Mouse (Mus musculus): ENCODE data around the gene Fam83d. TPM values are rescaled to one million over a fixed set of nuclear protein-coding genes. Genes with fewer than 3 reads are reported as not detected.
"Not testable (repeated sequence)": the region's sequence is repeated elsewhere in the genome, so short reads cannot be mapped to it uniquely, and the experiment has no call there.

Fam83d gene
- polyA plus RNA-seq, 1 experiment = 5.6 TPM

DNA sequence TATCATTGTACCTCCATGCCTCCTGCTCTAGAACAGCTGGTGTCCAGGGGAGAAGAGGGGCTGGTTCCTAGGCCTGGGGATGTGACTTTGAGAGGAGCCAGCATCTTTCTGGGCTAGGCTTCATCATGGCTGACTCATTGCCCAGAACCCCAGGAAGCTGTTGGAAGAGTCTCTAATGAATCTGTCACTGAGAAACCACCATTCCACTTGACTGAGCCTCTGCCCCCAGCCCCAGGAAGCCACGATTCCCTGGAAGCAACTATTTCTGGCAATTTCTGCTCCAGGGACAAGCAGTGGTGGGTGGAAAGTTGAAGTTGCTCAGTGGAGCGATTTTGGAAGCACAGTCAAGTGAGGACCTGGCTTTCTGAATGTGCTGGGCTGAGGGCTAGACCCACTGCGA, 37.0 kb upstream of the Fam83d start:
- H3K27ac ChIP-seq (ENCODE audit: insufficient read depth, low read depth, low read length) = no peak overlapping the region
- H3K4me3 ChIP-seq (ENCODE audit: insufficient read depth, low read length) = no peak overlapping the region
- TF ChIP-seq CTCF (IDR thresholded peaks at IDR 0.05; ENCODE audit: low read depth, low read length) (no peak), POLR2A (IDR thresholded peaks at IDR 0.05; ENCODE audit: borderline replicate concordance, low read depth, low read length) (no peak)
- no peaks in the 10 kb centered on the region for H3K4me1 ChIP-seq (ENCODE audit: control insufficient read depth, insufficient read depth, low read length)

DNA sequence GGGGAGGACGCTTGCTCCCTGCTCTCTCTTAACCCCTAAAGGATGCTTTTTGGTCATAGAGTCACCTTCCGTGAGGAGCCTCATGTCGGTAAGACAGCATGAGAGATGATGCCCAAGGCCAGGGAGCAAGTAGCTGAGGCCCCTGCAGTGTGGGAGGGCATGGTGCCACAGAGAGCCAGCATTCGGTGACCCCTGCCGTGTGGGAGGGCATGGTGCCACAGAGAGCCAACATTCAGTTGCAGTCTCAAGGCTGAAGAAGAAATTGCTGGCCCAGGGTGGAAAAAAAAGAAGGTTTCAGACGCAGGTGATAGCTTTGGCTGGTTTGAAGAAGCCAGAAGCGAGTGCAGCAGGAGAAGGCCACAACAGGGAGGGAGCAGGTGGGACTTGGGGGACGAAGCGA, 35.4 kb upstream of the Fam83d start:
- Histone ChIP-seq H3K4me3 (ENCODE audit: insufficient read depth, low read length) (no peak overlapping the region), H3K4me1 (ENCODE audit: control insufficient read depth, insufficient read depth, low read length) (no peaks in the 10 kb centered on the region)

DNA sequence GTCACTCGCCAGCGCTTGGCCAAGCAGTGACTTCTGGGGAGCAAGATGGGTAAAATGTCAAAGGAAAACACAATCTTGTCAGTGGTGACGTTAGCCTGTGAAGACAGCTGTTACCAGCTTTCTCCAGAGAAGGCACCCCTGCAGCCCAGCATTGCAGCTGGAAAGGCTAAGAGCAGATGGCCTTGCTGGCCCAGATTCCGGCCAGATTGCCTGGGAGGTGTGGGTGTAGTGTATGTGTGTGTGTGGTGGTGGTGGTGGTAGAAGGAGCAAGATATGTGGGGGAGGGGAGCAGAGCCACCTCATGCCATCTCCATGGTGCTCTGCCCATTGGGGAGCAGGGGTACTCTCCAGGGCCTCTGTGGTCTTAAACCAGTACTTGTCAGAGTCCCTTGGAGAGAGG, 34.8 kb upstream of the Fam83d start:
- Histone ChIP-seq H3K27ac (ENCODE audit: insufficient read depth, low read depth, low read length) (no peak overlapping the region), H3K4me1 (ENCODE audit: control insufficient read depth, insufficient read depth, low read length) (no peaks in the 10 kb centered on the region)
- no peak for TF ChIP-seq CTCF (IDR thresholded peaks at IDR 0.05; ENCODE audit: low read depth, low read length)
- no peak for TF ChIP-seq POLR2A (IDR thresholded peaks at IDR 0.05; ENCODE audit: borderline replicate concordance, low read depth, low read length)

More for the DNA sequence above, 35.4 kb upstream of the Fam83d start:
- H3K27ac ChIP-seq (ENCODE audit: insufficient read depth, low read depth, low read length) = no peak overlapping the region
- TF ChIP-seq CTCF (IDR thresholded peaks at IDR 0.05; ENCODE audit: low read depth, low read length) (no peak), POLR2A (IDR thresholded peaks at IDR 0.05; ENCODE audit: borderline replicate concordance, low read depth, low read length) (no peak)

DNA sequence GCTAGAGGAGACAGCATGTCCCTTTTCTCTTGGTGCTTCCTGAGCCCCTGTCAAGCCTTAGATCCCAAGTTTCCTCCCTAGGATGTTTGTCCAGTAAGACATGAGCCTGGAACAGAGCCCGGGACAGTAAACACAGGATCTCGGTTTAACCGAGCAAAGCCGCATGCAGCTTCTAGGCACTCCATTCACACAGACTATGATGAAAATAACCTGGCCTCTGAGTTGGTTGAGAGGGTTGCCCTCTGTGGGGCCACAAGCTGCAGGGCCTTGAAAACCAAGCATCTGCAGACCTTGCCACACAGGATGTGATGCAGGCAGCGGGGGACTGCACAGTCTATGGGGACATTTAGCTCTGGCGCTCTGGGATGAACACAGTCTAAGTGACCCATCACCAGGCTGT, 34.0 kb upstream of the Fam83d start:
- H3K27ac ChIP-seq (ENCODE audit: insufficient read depth, low read depth, low read length) = no peak overlapping the region
- H3K4me1 ChIP-seq (ENCODE audit: control insufficient read depth, insufficient read depth, low read length) = no peaks in the 10 kb centered on the region
- no peak for TF ChIP-seq POLR2A (IDR thresholded peaks at IDR 0.05; ENCODE audit: borderline replicate concordance, low read depth, low read length)
- no peak for TF ChIP-seq CTCF (IDR thresholded peaks at IDR 0.05; ENCODE audit: low read depth, low read length)
- no peak overlapping the region for H3K4me3 ChIP-seq (ENCODE audit: insufficient read depth, low read length)

More for the DNA sequence above, 34.8 kb upstream of the Fam83d start:
- H3K4me3 ChIP-seq (ENCODE audit: insufficient read depth, low read length) = no peak overlapping the region

DNA sequence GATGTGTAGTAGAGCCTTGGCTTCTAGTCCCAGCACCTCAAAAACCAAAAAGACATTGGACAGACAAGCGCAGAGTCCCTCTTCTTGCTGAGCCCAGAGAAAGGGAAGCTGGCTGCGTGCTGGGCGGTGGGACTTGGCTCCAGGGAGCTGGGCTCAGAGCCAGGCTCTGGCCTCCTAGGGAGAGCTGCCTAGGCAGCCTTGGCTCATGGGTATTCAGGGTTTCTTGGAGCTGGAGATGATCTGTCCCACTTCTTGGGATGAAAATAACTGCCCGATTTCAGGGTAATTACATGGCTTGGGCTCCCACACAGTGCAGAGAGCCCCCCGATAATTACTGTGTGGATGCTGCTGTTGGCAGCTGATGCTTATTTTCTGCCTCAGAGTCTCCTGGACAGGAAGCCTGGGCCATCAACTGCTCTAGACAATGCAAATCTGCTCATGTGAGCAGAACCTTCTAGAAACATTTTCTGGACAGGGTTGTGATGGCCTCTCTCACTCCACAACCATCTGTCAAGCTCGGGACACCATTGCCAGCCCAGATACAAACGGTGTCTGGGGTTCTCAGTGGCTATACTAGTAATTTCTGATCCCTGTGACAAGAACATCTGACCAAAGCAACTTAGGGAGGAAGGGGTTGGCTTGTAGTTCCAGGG, 33.3 kb upstream of the Fam83d start:
- no peak overlapping the region for H3K27ac ChIP-seq (ENCODE audit: insufficient read depth, low read depth, low read length)
- TF ChIP-seq CTCF (IDR thresholded peaks at IDR 0.05; ENCODE audit: low read depth, low read length) = no peak
- TF ChIP-seq POLR2A (IDR thresholded peaks at IDR 0.05; ENCODE audit: borderline replicate concordance, low read depth, low read length) = no peak
- H3K4me1 ChIP-seq (ENCODE audit: control insufficient read depth, insufficient read depth, low read length) = no peaks in the 10 kb centered on the region
- H3K4me3 ChIP-seq (ENCODE audit: insufficient read depth, low read length) = no peak overlapping the region

DNA sequence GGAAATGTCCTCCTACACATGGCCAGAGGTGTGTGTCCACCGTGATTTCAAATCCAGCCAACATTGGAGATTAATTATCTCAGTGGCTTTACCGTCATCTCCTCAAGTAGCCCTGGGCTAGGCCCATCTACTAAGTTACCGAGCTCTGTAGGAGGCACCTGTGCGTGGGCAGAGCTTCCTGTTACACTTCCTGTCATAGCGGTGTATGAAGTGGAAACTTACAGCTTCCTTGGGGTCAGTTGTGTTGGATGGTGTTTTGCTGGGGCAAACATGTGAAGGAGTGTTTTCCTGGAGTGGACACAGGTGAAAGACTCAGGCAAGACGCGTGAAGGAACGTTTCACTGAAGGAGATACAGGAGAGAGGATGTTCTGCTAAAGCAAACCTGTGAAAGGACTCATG, 32.6 kb upstream of the Fam83d start:
- Histone ChIP-seq H3K27ac (ENCODE audit: insufficient read depth, low read depth, low read length) (no peak overlapping the region), H3K4me3 (ENCODE audit: insufficient read depth, low read length) (no peak overlapping the region), H3K4me1 (ENCODE audit: control insufficient read depth, insufficient read depth, low read length) (no peaks in the 10 kb centered on the region)
- TF ChIP-seq POLR2A (IDR thresholded peaks at IDR 0.05; ENCODE audit: borderline replicate concordance, low read depth, low read length) = no peak
- TF ChIP-seq CTCF (IDR thresholded peaks at IDR 0.05; ENCODE audit: low read depth, low read length) = no peak

DNA sequence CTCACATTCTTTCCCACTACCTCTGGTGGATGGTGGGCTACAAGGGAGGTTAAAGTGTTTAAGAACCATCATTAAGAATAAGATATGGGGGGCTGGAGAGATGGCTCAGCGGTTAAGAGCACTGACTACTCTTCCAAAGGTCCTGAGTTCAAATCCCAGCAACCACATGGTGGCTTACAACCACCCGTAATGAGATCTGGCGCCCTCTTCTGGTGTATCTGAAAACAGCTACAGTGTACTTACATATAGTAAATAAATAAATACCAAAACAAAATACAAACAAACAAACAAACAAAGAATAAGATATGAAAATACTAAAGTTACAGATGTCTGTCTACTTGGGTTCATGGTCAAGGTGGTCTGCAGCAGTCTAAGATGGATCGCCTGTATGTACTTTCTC, 31.6 kb upstream of the Fam83d start:
- not testable (repeated sequence) for H3K27ac ChIP-seq (ENCODE audit: insufficient read depth, low read depth, low read length); H3K4me3 ChIP-seq (ENCODE audit: insufficient read depth, low read length); H3K4me1 ChIP-seq (ENCODE audit: control insufficient read depth, insufficient read depth, low read length)

DNA sequence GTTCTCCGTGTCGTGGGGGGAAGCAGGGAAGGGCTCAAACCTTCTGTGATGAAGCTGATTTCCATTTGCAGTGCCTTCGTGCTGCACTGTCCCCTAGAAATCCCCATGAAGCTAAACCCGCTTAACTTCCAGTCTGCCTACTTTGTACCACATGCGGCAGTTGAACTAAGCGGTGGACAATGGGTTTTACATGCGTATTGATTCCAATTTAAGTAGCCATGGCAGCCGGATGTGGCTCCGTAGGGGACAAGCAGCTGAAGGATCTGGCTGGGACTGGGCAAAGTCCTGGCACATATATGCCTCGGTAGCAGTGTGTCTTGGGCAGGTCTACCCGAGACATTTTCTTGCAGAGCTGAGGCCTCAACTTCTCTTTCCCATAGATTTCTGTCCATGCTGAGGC, 29.3 kb upstream of the Fam83d start:
- no peaks in the 10 kb centered on the region for H3K4me1 ChIP-seq (ENCODE audit: control insufficient read depth, insufficient read depth, low read length)
- H3K4me3 ChIP-seq (ENCODE audit: insufficient read depth, low read length) = no peak overlapping the region
- H3K27ac ChIP-seq (ENCODE audit: insufficient read depth, low read depth, low read length) = no peak overlapping the region
- TF ChIP-seq CTCF (IDR thresholded peaks at IDR 0.05; ENCODE audit: low read depth, low read length) (no peak), POLR2A (IDR thresholded peaks at IDR 0.05; ENCODE audit: borderline replicate concordance, low read depth, low read length) (no peak)

DNA sequence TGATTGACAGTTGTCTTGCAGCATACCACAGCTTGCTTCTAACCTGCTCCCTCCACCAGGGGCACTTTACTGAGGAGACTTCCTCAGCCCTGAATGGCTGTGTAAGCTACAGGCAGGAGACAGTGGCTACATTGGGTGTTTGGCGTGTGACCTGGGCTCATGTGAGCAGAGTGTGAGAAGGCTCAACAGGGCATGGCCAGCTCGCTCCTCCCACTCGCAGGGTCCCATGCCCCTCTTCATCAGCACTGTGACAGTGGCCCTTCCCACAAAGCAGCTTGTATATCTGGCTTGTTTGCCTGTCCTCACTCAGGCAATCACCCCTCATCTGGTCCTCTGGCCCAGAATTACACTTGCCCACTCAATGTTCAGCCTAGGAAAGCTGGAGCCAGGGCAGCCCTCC, 28.8 kb upstream of the Fam83d start:
- Histone ChIP-seq H3K27ac (ENCODE audit: insufficient read depth, low read depth, low read length) (no peak overlapping the region), H3K4me3 (ENCODE audit: insufficient read depth, low read length) (no peak overlapping the region), H3K4me1 (ENCODE audit: control insufficient read depth, insufficient read depth, low read length) (no peaks in the 10 kb centered on the region)
- TF ChIP-seq POLR2A (IDR thresholded peaks at IDR 0.05; ENCODE audit: borderline replicate concordance, low read depth, low read length) (no peak), CTCF (IDR thresholded peaks at IDR 0.05; ENCODE audit: low read depth, low read length) (no peak)

DNA sequence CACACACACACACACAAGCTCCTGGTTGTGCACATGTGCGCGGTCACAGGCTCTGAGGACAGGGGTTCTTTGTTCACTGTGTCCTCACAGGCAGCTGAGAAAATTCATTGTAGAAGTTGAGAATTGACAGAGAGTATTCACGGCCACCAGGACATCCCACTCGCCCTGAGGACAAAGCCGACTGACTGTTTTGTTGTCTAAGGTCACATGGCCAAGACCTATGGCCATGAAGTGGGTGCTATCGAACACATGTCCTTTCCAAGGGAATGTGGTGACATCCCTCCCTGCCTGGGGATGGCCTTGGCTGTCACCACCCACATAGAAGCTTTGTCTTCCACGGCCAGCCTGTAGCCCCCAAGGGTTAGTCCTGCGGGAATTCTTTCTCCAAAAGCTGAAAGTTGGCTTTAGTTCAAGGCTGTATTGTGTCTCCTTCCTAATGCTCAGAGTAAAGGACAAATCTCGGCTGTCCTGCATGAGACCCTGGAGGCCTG, 26.8 kb upstream of the Fam83d start:
- Histone ChIP-seq H3K4me3 (ENCODE audit: insufficient read depth, low read length) (no peak overlapping the region), H3K4me1 (ENCODE audit: control insufficient read depth, insufficient read depth, low read length) (peaks cover 10% of the 10 kb centered on the region), H3K27ac (ENCODE audit: insufficient read depth, low read depth, low read length) (no peak overlapping the region)
- TF ChIP-seq CTCF (IDR thresholded peaks at IDR 0.05; ENCODE audit: low read depth, low read length) (no peak), POLR2A (IDR thresholded peaks at IDR 0.05; ENCODE audit: borderline replicate concordance, low read depth, low read length) (no peak)

DNA sequence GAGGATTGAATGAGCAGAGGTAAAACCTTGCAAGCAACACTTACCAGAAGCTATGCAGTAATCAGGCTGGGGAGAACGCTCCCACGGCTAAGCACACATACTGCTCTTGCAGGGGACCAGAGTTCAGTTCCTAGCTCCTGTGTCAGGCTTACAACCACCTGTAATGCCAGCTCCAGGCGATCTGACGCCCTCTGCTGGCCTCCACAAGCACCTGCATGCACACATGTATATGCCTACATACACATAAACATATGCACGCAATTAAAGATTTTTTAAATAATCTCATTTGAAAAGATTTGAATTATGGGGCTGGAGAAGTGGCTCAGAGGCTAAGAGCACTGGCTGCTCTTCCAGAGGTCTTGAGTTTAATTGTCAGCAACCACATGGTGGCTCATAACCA, 25.5 kb upstream of the Fam83d start:
- no peak for TF ChIP-seq CTCF (IDR thresholded peaks at IDR 0.05; ENCODE audit: low read depth, low read length)
- no peak for TF ChIP-seq POLR2A (IDR thresholded peaks at IDR 0.05; ENCODE audit: borderline replicate concordance, low read depth, low read length)
- Histone ChIP-seq H3K4me3 (ENCODE audit: insufficient read depth, low read length) (no peak overlapping the region), H3K27ac (ENCODE audit: insufficient read depth, low read depth, low read length) (no peak overlapping the region), H3K4me1 (ENCODE audit: control insufficient read depth, insufficient read depth, low read length) (peaks cover 10% of the 10 kb centered on the region)

All from bone marrow macrophage, adult 2 months (primary cell).